Mouse (Mus musculus): ENCODE results near the gene Upk3bl.
A peak's percentile ranks its signal among the peaks of the same experiment; 100 is the strongest.

GRCm38 (mm10) chr5:136104511-136104910 is 50.2 kb downstream of the Upk3bl start:
- TF ChIP-seq CTCF (IDR thresholded peaks at IDR 0.05 in 2 of 3, conservative IDR thresholded peaks at IDR 0.05 in 1 of 3; ENCODE audit: control insufficient read depth in 1 of 3, insufficient read depth in 1 of 3, low read depth in 2 of 3, low read length in 3 of 3, poor library complexity in 1 of 3, severe bottlenecking in 1 of 3) (peak; percentile 58 to 81 (median 76)), ZMIZ1 (IDR thresholded peaks at IDR 0.05; ENCODE audit: low read depth, low read length) (no peak), E2F4 (IDR thresholded peaks at IDR 0.05; ENCODE audit: borderline replicate concordance, low read depth, low read length) (no peak), NELFE (IDR thresholded peaks at IDR 0.05; ENCODE audit: low read depth, low read length) (no peak), MYC (IDR thresholded peaks at IDR 0.05; ENCODE audit: low read depth, low read length) (no peak), MAX (IDR thresholded peaks at IDR 0.05; ENCODE audit: low read length) (no peak), ETS1 (IDR thresholded peaks at IDR 0.05; ENCODE audit: low read depth, low read length) (no peak), GABPA (IDR thresholded peaks at IDR 0.05; ENCODE audit: low read depth, low read length) (no peak), POLR2A (IDR thresholded peaks at IDR 0.05; ENCODE audit: control insufficient read depth in 1 of 2, insufficient read depth in 1 of 2, low read depth in 1 of 2, low read length in 2 of 2, poor library complexity in 1 of 2) (no peak), USF1 (IDR thresholded peaks at IDR 0.05; ENCODE audit: low read depth, low read length) (no peak), GATA1 (IDR thresholded peaks at IDR 0.05; ENCODE audit: low read depth, low read length) (no peak), UBTF (IDR thresholded peaks at IDR 0.05; ENCODE audit: borderline replicate concordance, insufficient read depth, low read depth, low read length) (no peak), BHLHE40 (IDR thresholded peaks at IDR 0.05; ENCODE audit: borderline replicate concordance, low read depth, low read length) (no peak), EP300 (IDR thresholded peaks at IDR 0.05; ENCODE audit: low read depth in 1 of 2, low read length in 2 of 2) (no peak)

Data from MEL (cell line).